ENCODE assay signal across 12 mouse cellular contexts in the genomic region with DNA sequence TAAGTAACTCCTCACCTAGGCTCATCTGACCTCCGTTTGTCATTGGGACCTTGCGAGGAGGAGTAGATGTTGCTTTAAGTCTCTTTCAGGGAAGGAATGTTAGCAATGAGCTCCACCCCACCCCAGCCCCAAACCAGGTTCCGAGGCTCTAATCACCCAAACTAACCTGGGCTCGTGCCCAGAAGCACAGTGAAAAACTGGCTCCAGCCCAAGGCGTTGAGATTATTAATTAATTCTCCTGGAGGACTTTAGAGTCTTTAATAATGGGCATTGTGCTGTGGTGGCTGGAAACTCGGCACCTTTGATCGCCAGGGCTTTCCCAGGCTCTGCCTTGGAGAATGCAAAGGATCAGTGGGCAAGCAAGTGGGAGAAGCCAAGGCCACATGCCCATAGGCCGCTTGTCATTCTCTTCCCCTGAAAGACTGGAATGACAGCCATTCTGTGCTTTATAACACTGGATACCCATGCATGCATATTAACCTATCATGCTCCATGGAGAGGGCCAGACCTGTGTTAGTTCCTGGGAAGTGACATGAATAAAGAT. TPM values are rescaled to one million over a fixed set of nuclear protein-coding genes. Genes with fewer than 3 reads are reported as not detected.
DNase-seq lines count a peak whose midpoint lies in the region; ATAC-seq and TF ChIP-seq lines count a peak whose summit lies in the region.
"Had no signal": no experiment of that assay in that cellular context is flagged by ENCODE, and none has a peak within 500 bp of the region (broad histone marks: within the 10 kb centered on the region; RNA-seq: fewer than 3 reads in every experiment).

No protein-coding gene starts in this region.

- peak; percentile 46; the same call in 1 of the 2 replicates for ATAC-seq in lung, postnatal 0 days
- peak; percentile 14; the same call in 1 of the 2 replicates for ATAC-seq in forebrain, postnatal 0 days
- ATAC-seq in midbrain, embryonic 13.5 days: peak; percentile 66

- intact Hi-C loops in heart, adult 2 months (cut with DNase I): no loop called here

- H3K4me3 ChIP-seq in heart, adult 2 months: no peak overlapping the region
- no peak overlapping the region for H3K4me3 ChIP-seq in lung, postnatal 0 days (ENCODE audit: low read depth, low read length)
- no peak overlapping the region for H3K4me3 ChIP-seq in forebrain, postnatal 0 days (ENCODE audit: low read depth, low read length)
- no peak overlapping the region for H3K4me3 ChIP-seq in midbrain, embryonic 13.5 days (replicated peaks)
- H3K4me3 ChIP-seq: limb, embryonic 12.5 days; stomach, embryonic 15.5 days had no signal

- no peak for TF ChIP-seq CTCF in heart, adult 2 months (IDR thresholded peaks at IDR 0.05)
- TF ChIP-seq CTCF in lung, postnatal 0 days (IDR thresholded peaks at IDR 0.05): no peak
- TF ChIP-seq CTCF in forebrain, postnatal 0 days (IDR thresholded peaks at IDR 0.05; ENCODE audit: low read depth): no peak

- H3K79me2 ChIP-seq in heart, adult 2 months (replicated peaks; ENCODE audit: control insufficient read depth, insufficient read depth, low read length): no peaks in the 10 kb centered on the region

- no peak overlapping the region for H3K9ac ChIP-seq in heart, adult 2 months (ENCODE audit: low read depth, low read length)
- H3K9ac ChIP-seq in lung, postnatal 0 days (replicated peaks; ENCODE audit: low read depth): no peak overlapping the region
- no peak overlapping the region for H3K9ac ChIP-seq in forebrain, postnatal 0 days
- H3K9ac ChIP-seq in midbrain, embryonic 13.5 days (replicated peaks): no peak overlapping the region
- H3K9ac ChIP-seq: limb, embryonic 12.5 days; stomach, embryonic 15.5 days had no signal

- no peaks in the 10 kb centered on the region for H3K27me3 ChIP-seq in heart, adult 2 months (ENCODE audit: control insufficient read depth, insufficient read depth, low read length)
- no peaks in the 10 kb centered on the region for H3K27me3 ChIP-seq in lung, postnatal 0 days (replicated peaks; ENCODE audit: insufficient read depth, low read length)
- no peaks in the 10 kb centered on the region for H3K27me3 ChIP-seq in forebrain, postnatal 0 days (ENCODE audit: insufficient read depth, low read length)
- H3K27me3 ChIP-seq in midbrain, embryonic 13.5 days: no peaks in the 10 kb centered on the region
- H3K27me3 ChIP-seq: limb, embryonic 12.5 days; stomach, embryonic 15.5 days had no signal

- TF ChIP-seq POLR2A in heart, adult 2 months (IDR thresholded peaks at IDR 0.05; ENCODE audit: insufficient read depth, low read depth, low read length): no peak

- H3K4me1 ChIP-seq in heart, adult 2 months (ENCODE audit: control insufficient read depth, insufficient read depth, low read length): no peaks in the 10 kb centered on the region
- H3K4me1 ChIP-seq in lung, postnatal 0 days (ENCODE audit: insufficient read depth, low read depth, low read length): no peaks in the 10 kb centered on the region
- 0 out of 2 replicates have a peak, but pooled peaks cover 3% of the 10 kb centered on the region for H3K4me1 ChIP-seq in forebrain, postnatal 0 days (ENCODE audit: insufficient read depth)
- peaks cover 11% of the 10 kb centered on the region; the same call in 1 of the 2 replicates for H3K4me1 ChIP-seq in midbrain, embryonic 13.5 days (replicated peaks)
- H3K4me1 ChIP-seq: limb, embryonic 12.5 days; stomach, embryonic 15.5 days had no signal

- no peaks in the 10 kb centered on the region for H3K36me3 ChIP-seq in heart, adult 2 months (ENCODE audit: control insufficient read depth, insufficient read depth, low read length)
- peaks cover 9% of the 10 kb centered on the region; the same call in 1 of the 2 replicates for H3K36me3 ChIP-seq in lung, postnatal 0 days (ENCODE audit: insufficient read depth, low read length)
- peaks cover 18% of the 10 kb centered on the region for H3K36me3 ChIP-seq in forebrain, postnatal 0 days (ENCODE audit: insufficient read depth)
- H3K36me3 ChIP-seq in midbrain, embryonic 13.5 days: peaks cover 29% of the 10 kb centered on the region

- no peaks in the 10 kb centered on the region for H3K9me3 ChIP-seq in lung, postnatal 0 days (ENCODE audit: low read length)
- H3K9me3 ChIP-seq in forebrain, postnatal 0 days (ENCODE audit: low read length): no peaks in the 10 kb centered on the region
- H3K9me3 ChIP-seq in midbrain, embryonic 13.5 days: no peaks in the 10 kb centered on the region
- H3K9me3 ChIP-seq: limb, embryonic 12.5 days; stomach, embryonic 15.5 days had no signal

- no peak overlapping the region for H3K27ac ChIP-seq in heart, adult 2 months
- H3K27ac ChIP-seq in lung, postnatal 0 days (ENCODE audit: low read length): no peak overlapping the region
- no peak overlapping the region for H3K27ac ChIP-seq in forebrain, postnatal 0 days (ENCODE audit: low read depth, low read length)
- 0 out of 2 replicates have a peak overlapping the region, but pooled peaks have one; percentile 30 for H3K27ac ChIP-seq in midbrain, embryonic 13.5 days
- H3K27ac ChIP-seq: limb, embryonic 12.5 days; stomach, embryonic 15.5 days had no signal

- 34% methylated on average over 8 of the region's 8 CpGs for WGBS in heart, adult 2 months
- 41% methylated on average over 8 of the region's 8 CpGs for WGBS in lung, postnatal 0 days
- WGBS in forebrain, postnatal 0 days: 24% methylated on average over 8 of the region's 8 CpGs
- 64% methylated on average over 8 of the region's 8 CpGs for WGBS in midbrain, embryonic 13.5 days

- DNase-seq in heart, adult 11 months: peak; percentile 84
- no peak for DNase-seq in heart, adult 2 months
- peak; percentile 18 for DNase-seq in lung, postnatal 0 days (ENCODE audit: low spot score)
- no peak for DNase-seq in lung, postnatal 36 days
- peak; percentile 35 for DNase-seq in forebrain, postnatal 0 days
- no peak for DNase-seq in gastrocnemius, postnatal 25 days
- DNase-seq in embryo, embryonic 10 days (ENCODE audit: low spot score): no peak
- DNase-seq: gastrocnemius, postnatal 10 days had no signal

- no peak for TF ChIP-seq EP300 in heart, adult 2 months (IDR thresholded peaks at IDR 0.05; ENCODE audit: insufficient read depth, low read depth, low read length)
- no peak for TF ChIP-seq EP300 in lung, postnatal 0 days (IDR thresholded peaks at IDR 0.05)

- no peak overlapping the region for H3K4me2 ChIP-seq in lung, postnatal 0 days (replicated peaks; ENCODE audit: low read depth, low read length)
- H3K4me2 ChIP-seq in forebrain, postnatal 0 days (ENCODE audit: low read depth): no peak overlapping the region
- no peak overlapping the region for H3K4me2 ChIP-seq in midbrain, embryonic 13.5 days (replicated peaks)
- H3K4me2 ChIP-seq: limb, embryonic 12.5 days; stomach, embryonic 15.5 days had no signal

RNA-seq across cellular contexts. Expression of a gene that starts 17.4 kb away (rescaled TPM):
- 10 to 100 TPM; 30.7 to 32.8 TPM for total RNA-seq in heart, adult 2 months (2021)
- polyA plus RNA-seq in heart, adult 2 months (2012; rRNA removed): 75.5 and 119 TPM in 2 replicates
- polyA plus RNA-seq in lung, postnatal 0 days (2015; fragmentation: Nextera tagmentation; extraction: Ambion mirVana): 121 and 132 TPM in 2 replicates
- 374 and 390 TPM in 2 replicates for total RNA-seq in forebrain, postnatal 0 days (2014; rRNA removed)
- 278 and 281 TPM in 2 replicates for polyA plus RNA-seq in forebrain, postnatal 0 days (2015; fragmentation: Nextera tagmentation; extraction: Ambion mirVana)
- polyA plus RNA-seq in midbrain, embryonic 13.5 days (2015; fragmentation: Nextera tagmentation; extraction: Ambion mirVana): 210 and 213 TPM in 2 replicates
- total RNA-seq in gastrocnemius, postnatal 25 days (2021): 10 to 100 TPM in 1 of 2 experiments, 1 to 10 TPM in 1; 9.1 to 25.6 TPM

RNA-seq across cellular contexts. Expression of a gene that starts 39.5 kb away (rescaled TPM):
- 1 to 10 TPM; 1.3 to 2.1 TPM for total RNA-seq in heart, adult 2 months (2021)
- polyA plus RNA-seq in heart, adult 2 months (2012; rRNA removed): 3.0 and 4.6 TPM in 2 replicates
- polyA plus RNA-seq in lung, postnatal 0 days (2015; fragmentation: Nextera tagmentation; extraction: Ambion mirVana): 12.5 and 14.8 TPM in 2 replicates
- 23.2 and 31.3 TPM in 2 replicates for total RNA-seq in forebrain, postnatal 0 days (2014; rRNA removed)
- 4.1 and 7.2 TPM in 2 replicates for polyA plus RNA-seq in forebrain, postnatal 0 days (2015; fragmentation: Nextera tagmentation; extraction: Ambion mirVana)
- 5.5 and 5.6 TPM in 2 replicates for polyA plus RNA-seq in midbrain, embryonic 13.5 days (2015; fragmentation: Nextera tagmentation; extraction: Ambion mirVana)
- under 1 TPM; 0.27 to 0.64 TPM for total RNA-seq in gastrocnemius, postnatal 25 days (2021)
- polyA plus RNA-seq: C2C12 had no signal

RNA-seq across cellular contexts. Expression of a gene that starts 51.5 kb away (rescaled TPM):
- 10 to 100 TPM in 1 of 2 experiments, 1 to 10 TPM in 1; 9.8 to 10.8 TPM for total RNA-seq in heart, adult 2 months (2021)
- 15.4 and 16.0 TPM in 2 replicates for polyA plus RNA-seq in heart, adult 2 months (2012; rRNA removed)
- 8.8 and 9.0 TPM in 2 replicates for polyA plus RNA-seq in lung, postnatal 0 days (2015; fragmentation: Nextera tagmentation; extraction: Ambion mirVana)
- 14.8 and 20.9 TPM in 2 replicates for total RNA-seq in forebrain, postnatal 0 days (2014; rRNA removed)
- 6.9 and 8.8 TPM in 2 replicates for polyA plus RNA-seq in forebrain, postnatal 0 days (2015; fragmentation: Nextera tagmentation; extraction: Ambion mirVana)
- polyA plus RNA-seq in midbrain, embryonic 13.5 days (2015; fragmentation: Nextera tagmentation; extraction: Ambion mirVana): 22.5 and 23.2 TPM in 2 replicates
- total RNA-seq in gastrocnemius, postnatal 25 days (2021): 1 to 10 TPM; 8.0 to 8.4 TPM

Comparison
In these comparisons a context has a peak if more than half of its experiments do, and no peak if none do; other contexts are left out.
1. DNase-seq: peak in heart, adult 11 months (single experiment), lung, postnatal 0 days (single experiment) and forebrain, postnatal 0 days (single experiment); none in heart, adult 2 months (0 of 2), lung, postnatal 36 days (single experiment), gastrocnemius, postnatal 25 days (single experiment) and embryo, embryonic 10 days (single experiment).
2. ATAC-seq: peak in every context shown above with its lines; median percentile 66 in midbrain, embryonic 13.5 days; 46 in lung, postnatal 0 days; 14 in forebrain, postnatal 0 days.